Mouse (Mus musculus) hindbrain, embryonic 15.5 days (tissue): ENCODE measurements around the gene Spata16. TPM values are rescaled to one million over a fixed set of nuclear protein-coding genes. Genes with fewer than 3 reads are reported as not detected.

Source experiments
- ATAC-seq: fragments of 200-750 bp; cut with Nextera tagmentation; 2 replicates; pipeline ENCODE4 v1.8.0; 2017; ENCODE audit warnings: low read depth, moderate number of reproducible peaks, moderate TSS enrichment; ENCODE audit not compliant: low FRiP score
- H3K27ac ChIP-seq: fragments of 300-500 bp; sonication (generic); replicated peaks from 2 replicates; pipeline ENCODE4 v1.5.1; 2015; ENCODE audit warnings: mild to moderate bottlenecking, inconsistent platforms
- H3K27me3 ChIP-seq: fragments of 300-500 bp; sonication (generic); 2 replicates; pipeline ENCODE4 v1.6.1; 2015; ENCODE audit warnings: control low read depth, inconsistent platforms
- H3K36me3 ChIP-seq: fragments of 300-500 bp; sonication (generic); 2 replicates; pipeline ENCODE4 v1.6.1; 2015; ENCODE audit warnings: control low read depth, inconsistent platforms
- H3K4me1 ChIP-seq: fragments of 300-500 bp; sonication (generic); replicated peaks from 2 replicates; pipeline ENCODE4 v1.6.1; 2015; ENCODE audit warnings: control low read depth, inconsistent platforms
- H3K4me2 ChIP-seq: fragments of 300-500 bp; sonication (generic); 2 replicates; pipeline ENCODE4 v1.6.1; 2015; ENCODE audit warnings: moderate library complexity, mild to moderate bottlenecking, inconsistent platforms
- H3K4me3 ChIP-seq: fragments of 300-500 bp; sonication (generic); 2 replicates; pipeline ENCODE4 v1.5.1; 2015; ENCODE audit warnings: mild to moderate bottlenecking, inconsistent platforms
- H3K9ac ChIP-seq: fragments of 300-500 bp; sonication (generic); 2 replicates; pipeline ENCODE4 v1.6.1; 2015; ENCODE audit warnings: inconsistent platforms
- H3K9me3 ChIP-seq: fragments of 300-500 bp; sonication (generic); 2 replicates; pipeline ENCODE4 v1.6.1; 2016; ENCODE audit warnings: control low read depth, inconsistent platforms
- WGBS: fragments of 180-500 bp; shearing (Covaris S2); methylation state at CpG from one replicate; pipeline ENCODE4 v1.1.7; 2015; 5-methylcytosine and 5-hydroxymethylcytosine counted together
- microRNA-seq: library from miRNA; unstranded; fragments of <30 nt; microRNA quantifications from one replicate; pipeline ENCODE4, GENCODE M21; 2016
- polyA plus RNA-seq: library from polyadenylated mRNA; unstranded; fragments of >200 nt; fragmentation: Nextera tagmentation; extraction: Ambion mirVana; gene quantifications from 2 replicates; pipeline ENCODE4 v1.2.1, GENCODE M21; 2015

Spata16 gene
- polyA plus RNA-seq, 1 experiment from 2014 or later, result not detected

DNA sequence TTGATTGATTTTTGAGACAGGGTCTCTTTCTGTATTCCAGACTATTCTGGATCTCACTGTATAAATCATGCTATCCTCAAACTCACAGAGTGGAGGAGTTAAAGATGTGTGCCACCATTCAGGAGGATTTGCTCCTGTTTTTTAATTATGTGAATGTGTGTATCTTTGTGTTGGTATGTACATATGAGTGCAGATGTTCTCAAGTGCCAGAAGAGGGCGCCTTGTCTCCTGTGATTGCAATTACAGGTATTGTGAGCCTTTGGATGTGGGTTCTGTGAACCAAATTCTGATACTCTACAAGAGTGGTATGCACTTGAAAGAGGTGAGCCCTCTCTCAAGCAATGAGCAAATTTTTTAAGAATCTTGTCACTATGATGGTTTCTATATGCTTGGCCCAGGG, 369.4 kb downstream of the Spata16 start:
- no peak overlapping the region for H3K27ac ChIP-seq
- no peak overlapping the region for H3K4me2 ChIP-seq
- no peak overlapping the region for H3K9ac ChIP-seq
- ATAC-seq, result no peak
- H3K9me3 ChIP-seq, result no peaks in the 10 kb centered on the region
- H3K4me1 ChIP-seq, result no peaks in the 10 kb centered on the region
- H3K4me3 ChIP-seq, result no peak overlapping the region
- WGBS, result 56% methylated on average over 1 of the region's 1 CpGs
- no peaks in the 10 kb centered on the region for H3K36me3 ChIP-seq
- H3K27me3 ChIP-seq, result no peaks in the 10 kb centered on the region

DNA sequence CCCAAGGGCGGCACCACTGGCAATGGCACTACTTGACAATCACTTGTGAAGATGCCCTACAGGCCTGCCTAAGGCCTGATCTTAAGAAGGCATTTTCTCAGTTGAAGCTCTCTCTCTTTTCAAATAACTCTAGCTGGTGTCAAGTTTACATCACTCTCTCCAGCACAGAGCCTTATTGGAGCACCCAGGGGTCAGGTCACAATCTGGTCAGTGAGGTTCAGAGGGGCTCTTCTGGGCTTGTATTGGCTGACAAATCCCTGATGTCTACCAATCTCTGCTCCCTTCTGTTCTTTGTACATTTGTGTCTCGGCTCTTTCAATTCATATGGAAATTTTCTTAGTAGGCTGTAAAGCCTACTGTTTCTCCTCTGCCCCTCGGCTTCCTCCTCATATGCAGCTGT, 390.5 kb downstream of the Spata16 start:
- H3K9ac ChIP-seq, result no peak overlapping the region
- 36% methylated on average over 3 of the region's 3 CpGs for WGBS
- H3K36me3 ChIP-seq, result no peaks in the 10 kb centered on the region
- H3K9me3 ChIP-seq, result no peaks in the 10 kb centered on the region
- no peaks in the 10 kb centered on the region for H3K27me3 ChIP-seq
- ATAC-seq, result no peak
- H3K4me3 ChIP-seq, result no peak overlapping the region
- H3K4me2 ChIP-seq, result no peak overlapping the region
- H3K27ac ChIP-seq, result no peak overlapping the region
- H3K4me1 ChIP-seq, result no peaks in the 10 kb centered on the region

DNA sequence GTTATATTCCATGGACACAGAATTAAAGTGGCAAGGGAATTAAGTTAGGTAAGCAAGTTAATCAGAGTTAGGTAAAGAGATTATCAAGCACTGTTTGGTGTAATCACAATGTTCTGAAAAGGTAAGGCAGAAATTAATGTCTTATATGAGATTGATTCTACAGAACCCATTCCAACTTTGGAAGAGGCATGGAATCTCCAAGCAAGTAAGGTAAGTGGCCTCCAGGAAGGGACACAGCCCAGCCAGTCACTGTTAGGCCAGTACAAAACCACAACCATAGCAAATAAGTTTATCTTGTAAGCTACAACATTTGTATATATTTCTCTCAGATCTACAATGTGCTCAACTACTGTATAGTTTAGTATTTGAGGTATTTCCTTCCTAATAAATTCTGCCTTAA, 391.1 kb downstream of the Spata16 start:
- Histone ChIP-seq H3K4me1 (no peaks in the 10 kb centered on the region), H3K9me3 (no peaks in the 10 kb centered on the region), H3K4me3 (no peak overlapping the region), H3K36me3 (no peaks in the 10 kb centered on the region), H3K27me3 (no peaks in the 10 kb centered on the region), H3K27ac (no peak overlapping the region), H3K4me2 (no peak overlapping the region), H3K9ac (no peak overlapping the region)
- ATAC-seq, result no peak

DNA sequence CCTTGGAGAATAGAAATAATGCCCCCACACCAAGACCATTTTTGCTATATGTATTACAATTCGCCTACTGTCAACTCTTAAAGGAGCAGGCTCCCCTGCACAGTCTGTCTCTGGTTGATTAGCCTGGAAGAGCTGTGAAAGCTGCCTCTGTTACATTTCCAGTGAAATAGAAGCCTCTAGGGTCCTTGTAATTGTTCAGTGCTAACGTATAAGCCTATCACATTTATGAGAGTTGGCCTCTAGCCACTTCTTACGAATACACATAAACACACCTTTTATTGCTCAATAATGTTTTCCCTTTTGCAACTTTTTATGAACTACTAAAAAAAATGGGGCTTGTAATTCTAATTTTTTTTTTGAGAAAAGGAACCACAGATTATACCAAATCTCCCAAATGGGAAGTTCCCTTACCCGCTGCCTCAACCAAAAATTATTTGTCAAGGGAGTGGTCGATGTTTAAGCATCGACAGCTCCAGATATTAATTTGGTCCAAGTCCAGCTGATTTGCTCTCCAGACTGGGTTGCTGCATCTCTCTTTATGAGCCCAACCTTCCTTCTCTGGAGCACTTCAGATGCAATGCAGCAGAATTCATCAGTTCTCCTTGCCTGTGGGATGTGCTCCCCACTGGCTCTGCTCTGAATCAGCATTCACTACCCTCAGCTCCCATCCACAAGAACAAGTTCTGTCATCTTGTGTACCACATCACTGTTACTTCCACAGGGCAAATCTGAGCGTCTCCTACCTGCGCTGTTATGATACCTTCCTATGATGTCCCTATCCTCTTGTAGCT, 392.8 kb downstream of the Spata16 start:
- no peak overlapping the region for H3K9ac ChIP-seq
- no peak overlapping the region for H3K27ac ChIP-seq
- H3K4me2 ChIP-seq, result no peak overlapping the region
- no peak for ATAC-seq
- H3K4me3 ChIP-seq, result no peak overlapping the region
- 79% methylated on average over 8 of the region's 8 CpGs for WGBS
- no peaks in the 10 kb centered on the region for H3K4me1 ChIP-seq
- no peaks in the 10 kb centered on the region for H3K27me3 ChIP-seq
- H3K9me3 ChIP-seq, result no peaks in the 10 kb centered on the region
- no peaks in the 10 kb centered on the region for H3K36me3 ChIP-seq

Small RNA genes lying within 50 kb of the gene (microRNA-seq; reads per million reads assigned to microRNA genes)
- gene Gm25773 (not detected), gene Gm44464 (not detected)
